Mouse (Mus musculus) forebrain, embryonic 12.5 days (tissue): Measurements from ENCODE around the gene Tead2. TPM values are rescaled to one million over a fixed set of nuclear protein-coding genes. Genes with fewer than 3 reads are reported as not detected.

Experiments used
- ATAC-seq: fragments of 200-750 bp; cut with Nextera tagmentation; 2 replicates; pipeline ENCODE4 v1.8.0; 2017; ENCODE audit warnings: moderate TSS enrichment; ENCODE audit not compliant: low FRiP score
- H3K27ac ChIP-seq: fragments of 300-500 bp; sonication (generic); 2 replicates; pipeline ENCODE4 v1.5.1; 2016; ENCODE audit warnings: mild to moderate bottlenecking
- H3K27me3 ChIP-seq: fragments of 300-500 bp; sonication (generic); 2 replicates; pipeline ENCODE4 v1.6.1; 2016; ENCODE audit warnings: mild to moderate bottlenecking
- H3K36me3 ChIP-seq: fragments of 300-500 bp; sonication (generic); replicated peaks from 2 replicates; pipeline ENCODE4 v1.6.1; 2016; ENCODE audit warnings: mild to moderate bottlenecking
- H3K4me1 ChIP-seq: fragments of 300-500 bp; sonication (generic); 2 replicates; pipeline ENCODE4 v1.6.1; 2016
- H3K4me2 ChIP-seq: fragments of 300-500 bp; sonication (generic); 2 replicates; pipeline ENCODE4 v1.6.1; 2016; ENCODE audit warnings: mild to moderate bottlenecking, moderate library complexity
- H3K4me3 ChIP-seq: fragments of 300-500 bp; sonication (generic); replicated peaks from 2 replicates; pipeline ENCODE4 v1.5.1; 2016; ENCODE audit warnings: mild to moderate bottlenecking
- H3K9ac ChIP-seq: fragments of 300-500 bp; sonication (generic); 2 replicates; pipeline ENCODE4 v1.6.1; 2016; ENCODE audit warnings: mild to moderate bottlenecking
- H3K9me3 ChIP-seq: fragments of 300-500 bp; sonication (generic); 2 replicates; pipeline ENCODE4 v1.6.1; 2016
- WGBS: fragments of 180-500 bp; shearing (Covaris S2); methylation state at CpG from one replicate; pipeline ENCODE4 v1.1.7; 2016; 5-methylcytosine and 5-hydroxymethylcytosine counted together
- polyA plus RNA-seq: library from polyadenylated mRNA; unstranded; fragments of >200 nt; fragmentation: Nextera tagmentation; extraction: Ambion mirVana; gene quantifications from 2 replicates; pipeline ENCODE4 v1.2.1, GENCODE M21; 2016

Tead2 gene
- polyA plus RNA-seq, 1 experiment from 2014 or later = 256 TPM

DNA sequence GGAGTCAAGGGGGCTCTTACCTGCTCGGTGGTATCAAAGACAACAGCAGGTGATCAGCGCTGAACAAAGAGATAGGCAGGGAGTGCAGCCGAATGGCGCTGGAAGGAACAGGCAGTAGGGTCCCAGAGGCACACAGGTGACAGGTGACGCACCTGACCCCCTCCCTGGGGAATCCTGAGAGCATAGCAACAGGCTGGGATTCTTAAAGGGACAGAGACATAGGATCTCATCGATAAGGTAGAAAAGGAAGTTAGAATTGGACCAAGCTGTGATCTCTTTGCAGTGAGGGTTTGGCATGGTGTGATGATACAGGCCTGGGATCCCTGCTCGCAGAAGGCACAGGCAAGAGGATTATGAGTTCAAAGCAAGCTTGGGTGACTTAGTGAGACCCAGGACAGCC is 36.1 kb upstream of the Tead2 start, which contains the start of gene Gfy:
Gene Gfy (minus strand): TSS at position 101 of the 400 bp plus-strand sequence.
- H3K27me3 ChIP-seq = peaks cover 100% of the 10 kb centered on the region
- no peak within 1 kb of the TSS for H3K27ac ChIP-seq
- no peak within 1 kb of the TSS for H3K4me3 ChIP-seq
- H3K4me1 ChIP-seq = peaks cover 31% of the 10 kb centered on the region
- no peak within 1 kb of the TSS for H3K4me2 ChIP-seq
- 22% methylated on average over 7 of the region's 7 CpGs for WGBS
- ATAC-seq = no peak
- no peaks in the 10 kb centered on the region for H3K36me3 ChIP-seq
- H3K9me3 ChIP-seq = no peaks in the 10 kb centered on the region
- H3K9ac ChIP-seq = no peak within 1 kb of the TSS

GRCm38 (mm10) chr7:45180896-45181477 is 34.6 kb upstream of the Tead2 start, which contains the start of gene Pth2:
Gene Pth2 (plus strand): TSS chr7:45180995.
- WGBS = 15% methylated on average over 20 of the region's 20 CpGs
- no peak within 1 kb of the TSS for H3K9ac ChIP-seq
- H3K4me1 ChIP-seq = peaks cover 23% of the 10 kb centered on the region
- no peak within 1 kb of the TSS for H3K27ac ChIP-seq
- H3K27me3 ChIP-seq = peaks cover 100% of the 10 kb centered on the region
- peak within 1 kb of the TSS; percentile 41 for H3K4me2 ChIP-seq
- H3K4me3 ChIP-seq = peak within 1 kb of the TSS; percentile 28
- no peak for ATAC-seq
- no peaks in the 10 kb centered on the region for H3K36me3 ChIP-seq
- H3K9me3 ChIP-seq = no peaks in the 10 kb centered on the region

- H3K9me3 ChIP-seq = no peaks in the 10 kb centered on the region
- H3K9ac ChIP-seq = no peak overlapping the region
- H3K27me3 ChIP-seq = peaks cover 98% of the 10 kb centered on the region
- H3K36me3 ChIP-seq = no peaks in the 10 kb centered on the region
- H3K4me2 ChIP-seq = peak overlapping the region; percentile 41
- WGBS = 4% methylated on average over 35 of the region's 35 CpGs
- H3K27ac ChIP-seq = no peak overlapping the region
- no peak for ATAC-seq
- peak overlapping the region; percentile 28 for H3K4me3 ChIP-seq
- peaks cover 18% of the 10 kb centered on the region for H3K4me1 ChIP-seq
Measured at GRCm38 (mm10) chr7:45181540-45181939, 34.0 kb upstream of the Tead2 start.

DNA sequence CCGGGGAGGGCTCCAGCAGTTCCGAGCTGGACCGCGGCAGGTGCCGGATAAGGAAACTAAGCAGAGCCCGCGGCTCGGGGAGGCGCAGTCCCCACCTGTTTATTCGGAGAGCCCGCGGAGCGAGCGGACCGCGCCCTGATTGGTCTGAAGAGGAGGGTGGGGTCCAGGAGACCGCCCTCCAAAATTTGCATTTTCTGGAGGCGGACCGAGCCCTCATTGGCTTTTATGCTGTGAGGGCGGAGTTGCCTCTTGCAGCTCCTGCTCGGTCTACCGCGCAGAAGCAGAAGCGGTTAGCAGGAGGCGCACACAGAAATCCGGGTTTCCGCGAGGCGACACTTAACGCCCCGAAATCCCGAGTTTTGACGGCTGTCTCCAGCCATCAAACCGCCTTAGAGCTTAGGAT is 33.4 kb upstream of the Tead2 start:
- Histone ChIP-seq H3K36me3 (no peaks in the 10 kb centered on the region), H3K4me3 (peak overlapping the region; percentile 28), H3K4me2 (peak overlapping the region; percentile 41), H3K9me3 (no peaks in the 10 kb centered on the region), H3K9ac (no peak overlapping the region), H3K27me3 (peaks cover 97% of the 10 kb centered on the region), H3K27ac (no peak overlapping the region), H3K4me1 (peaks cover 16% of the 10 kb centered on the region)
- WGBS = under 1% methylated on average over 34 of the region's 34 CpGs
- ATAC-seq = peak; percentile 85

- H3K27me3 ChIP-seq = peaks cover 97% of the 10 kb centered on the region
- H3K9ac ChIP-seq = no peak overlapping the region
- 0 out of 2 replicates have a peak, but pooled peaks have one; percentile 6 for ATAC-seq
Measured at GRCm38 (mm10) chr7:45182606-45183005, 32.9 kb upstream of the Tead2 start.

DNA sequence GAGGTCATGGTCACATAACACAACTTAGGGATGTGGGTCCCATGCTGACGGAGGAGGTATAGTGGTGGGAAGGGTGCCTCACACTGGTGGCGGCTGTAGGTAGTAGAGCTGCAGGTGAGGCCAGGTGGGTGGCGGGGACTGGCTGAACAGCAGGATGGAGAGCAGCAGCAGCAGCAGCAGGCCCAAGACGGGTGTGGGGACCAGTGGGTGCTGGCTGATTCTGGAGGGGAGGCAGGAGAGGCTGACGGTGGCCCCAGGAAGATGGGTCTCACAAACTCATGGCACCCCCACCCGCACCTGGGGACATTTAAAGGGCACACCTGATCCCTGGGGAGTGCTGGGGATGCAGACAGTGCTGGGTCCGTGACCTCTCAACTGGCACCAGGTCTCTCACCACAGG is 31.9 kb upstream of the Tead2 start:
- H3K27me3 ChIP-seq = peaks cover 97% of the 10 kb centered on the region
- ATAC-seq = no peak

More at GRCm38 (mm10) chr7:45182606-45183005, 32.9 kb upstream of the Tead2 start:
- 16% methylated on average over 11 of the region's 11 CpGs for WGBS
- H3K4me3 ChIP-seq = peak overlapping the region; percentile 28
- no peaks in the 10 kb centered on the region for H3K36me3 ChIP-seq
- no peaks in the 10 kb centered on the region for H3K9me3 ChIP-seq
- H3K4me1 ChIP-seq = peaks cover 16% of the 10 kb centered on the region
- peak overlapping the region; percentile 41 for H3K4me2 ChIP-seq
- H3K27ac ChIP-seq = no peak overlapping the region

GRCm38 (mm10) chr7:45185921-45186320 is 29.6 kb upstream of the Tead2 start:
- no peak overlapping the region for H3K27ac ChIP-seq

More for the DNA sequence above, 31.9 kb upstream of the Tead2 start:
- H3K4me2 ChIP-seq = no peak overlapping the region
- H3K36me3 ChIP-seq = no peaks in the 10 kb centered on the region
- H3K4me1 ChIP-seq = peaks cover 16% of the 10 kb centered on the region
- H3K4me3 ChIP-seq = no peak overlapping the region
- WGBS = 62% methylated on average over 7 of the region's 7 CpGs
- H3K27ac ChIP-seq = no peak overlapping the region
- H3K9ac ChIP-seq = no peak overlapping the region
- no peaks in the 10 kb centered on the region for H3K9me3 ChIP-seq

DNA sequence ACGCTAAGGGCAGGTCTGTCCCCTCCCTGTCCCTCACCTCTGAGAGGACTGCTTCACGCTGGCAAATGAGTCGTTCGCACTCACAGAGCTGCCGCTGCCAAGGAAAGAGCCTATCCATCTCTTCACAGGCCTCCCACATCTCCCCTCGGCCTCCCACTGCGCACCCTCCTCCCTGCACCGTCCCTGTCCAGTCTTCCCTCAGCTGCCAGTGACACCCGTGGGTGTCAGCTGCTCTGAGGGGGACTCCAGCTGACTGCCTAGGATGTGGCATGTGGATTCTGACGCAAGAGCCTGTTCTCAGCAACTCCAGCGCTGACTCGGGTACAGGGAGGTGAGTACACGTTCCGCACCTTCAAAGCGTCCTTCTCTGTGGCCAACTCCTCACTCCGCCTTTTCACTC is 26.0 kb upstream of the Tead2 start:
- Histone ChIP-seq H3K36me3 (no peaks in the 10 kb centered on the region), H3K27ac (no peak overlapping the region), H3K4me2 (no peak overlapping the region), H3K4me3 (no peak overlapping the region), H3K27me3 (peaks cover 71% of the 10 kb centered on the region), H3K9ac (no peak overlapping the region), H3K4me1 (peaks cover 6% of the 10 kb centered on the region; the same call in 1 of the 2 replicates), H3K9me3 (no peaks in the 10 kb centered on the region)
- WGBS = 59% methylated on average over 16 of the region's 16 CpGs
- no peak for ATAC-seq

More at GRCm38 (mm10) chr7:45185921-45186320, 29.6 kb upstream of the Tead2 start:
- no peaks in the 10 kb centered on the region for H3K36me3 ChIP-seq
- no peak overlapping the region for H3K9ac ChIP-seq
- WGBS = 51% methylated on average over 7 of the region's 7 CpGs
- no peak for ATAC-seq
- no peak overlapping the region for H3K4me3 ChIP-seq
- no peaks in the 10 kb centered on the region for H3K9me3 ChIP-seq
- no peak overlapping the region for H3K4me2 ChIP-seq
- peaks cover 16% of the 10 kb centered on the region for H3K4me1 ChIP-seq
- peaks cover 95% of the 10 kb centered on the region for H3K27me3 ChIP-seq

- no peak for ATAC-seq
- no peaks in the 10 kb centered on the region for H3K9me3 ChIP-seq
- no peak overlapping the region for H3K4me2 ChIP-seq
- WGBS = 95% methylated on average over 6 of the region's 6 CpGs
- peaks cover 65% of the 10 kb centered on the region for H3K27me3 ChIP-seq
- H3K4me1 ChIP-seq = 0 out of 2 replicates have a peak, but pooled peaks cover 9% of the 10 kb centered on the region
- H3K27ac ChIP-seq = no peak overlapping the region
- no peak overlapping the region for H3K9ac ChIP-seq
- no peak overlapping the region for H3K4me3 ChIP-seq
- H3K36me3 ChIP-seq = no peaks in the 10 kb centered on the region
Measured at GRCm38 (mm10) chr7:45190186-45190585, 25.4 kb upstream of the Tead2 start.

DNA sequence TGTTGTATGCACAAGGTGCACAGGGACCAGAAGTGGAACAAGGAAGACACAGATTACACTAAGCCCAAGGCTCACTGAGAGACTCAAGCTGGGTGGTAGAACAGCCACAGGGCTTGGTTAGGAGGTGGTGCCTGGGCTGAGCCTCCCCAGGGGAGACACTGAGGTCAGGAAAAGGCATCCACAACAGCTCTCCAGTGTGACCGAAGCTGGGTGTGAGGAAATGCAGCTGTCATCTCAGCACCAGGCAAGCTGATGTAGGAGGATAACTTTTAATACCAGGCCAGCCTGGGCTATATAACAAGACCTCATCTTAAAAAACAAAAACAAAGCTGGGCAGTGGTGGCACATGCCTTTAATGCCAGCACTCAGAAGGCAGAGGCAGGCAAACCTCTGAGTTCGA is 24.4 kb upstream of the Tead2 start:
- H3K4me1 ChIP-seq = peaks cover 12% of the 10 kb centered on the region; the same call in 1 of the 2 replicates
- peaks cover 62% of the 10 kb centered on the region for H3K27me3 ChIP-seq
- H3K36me3 ChIP-seq = no peaks in the 10 kb centered on the region
- H3K4me2 ChIP-seq = no peak overlapping the region
- ATAC-seq = no peak
- WGBS = 90% methylated on average over 2 of the region's 2 CpGs
- no peaks in the 10 kb centered on the region for H3K9me3 ChIP-seq
- H3K9ac ChIP-seq = no peak overlapping the region
- no peak overlapping the region for H3K4me3 ChIP-seq
- no peak overlapping the region for H3K27ac ChIP-seq

DNA sequence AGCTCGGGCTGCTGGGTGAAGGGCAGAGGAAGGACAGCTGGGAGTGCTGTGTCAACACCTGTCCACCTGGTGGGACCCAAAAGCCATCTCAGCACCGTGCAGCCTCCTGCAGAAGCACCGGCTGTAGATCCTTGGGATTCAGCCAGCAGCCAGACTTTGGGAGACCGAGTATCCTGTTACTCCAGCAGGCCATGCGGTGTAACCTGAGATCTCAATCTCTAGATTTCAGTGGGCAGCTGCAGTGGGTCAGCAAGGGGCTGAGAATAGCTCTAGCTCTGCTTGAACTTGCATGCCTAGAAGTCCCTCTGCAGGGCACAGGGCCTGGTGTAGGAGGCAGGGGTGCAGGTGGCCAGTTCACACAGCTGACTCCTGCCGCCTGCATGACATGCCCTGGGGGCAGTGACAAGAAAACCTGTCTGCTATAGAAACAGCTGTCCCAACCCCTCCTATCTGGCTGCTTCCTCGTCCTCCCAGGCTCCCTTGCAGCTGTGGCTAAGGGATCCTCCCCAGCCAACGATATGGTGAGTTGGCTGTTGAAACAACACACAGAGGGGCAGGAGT is 23.7 kb upstream of the Tead2 start:
- H3K4me3 ChIP-seq = no peak overlapping the region
- ATAC-seq = no peak
- H3K27me3 ChIP-seq = peaks cover 63% of the 10 kb centered on the region
- no peaks in the 10 kb centered on the region for H3K9me3 ChIP-seq
- no peaks in the 10 kb centered on the region for H3K36me3 ChIP-seq
- H3K4me1 ChIP-seq = peaks cover 12% of the 10 kb centered on the region; the same call in 1 of the 2 replicates
- H3K27ac ChIP-seq = no peak overlapping the region
- H3K9ac ChIP-seq = no peak overlapping the region
- 33% methylated on average over 8 of the region's 8 CpGs for WGBS
- no peak overlapping the region for H3K4me2 ChIP-seq

DNA sequence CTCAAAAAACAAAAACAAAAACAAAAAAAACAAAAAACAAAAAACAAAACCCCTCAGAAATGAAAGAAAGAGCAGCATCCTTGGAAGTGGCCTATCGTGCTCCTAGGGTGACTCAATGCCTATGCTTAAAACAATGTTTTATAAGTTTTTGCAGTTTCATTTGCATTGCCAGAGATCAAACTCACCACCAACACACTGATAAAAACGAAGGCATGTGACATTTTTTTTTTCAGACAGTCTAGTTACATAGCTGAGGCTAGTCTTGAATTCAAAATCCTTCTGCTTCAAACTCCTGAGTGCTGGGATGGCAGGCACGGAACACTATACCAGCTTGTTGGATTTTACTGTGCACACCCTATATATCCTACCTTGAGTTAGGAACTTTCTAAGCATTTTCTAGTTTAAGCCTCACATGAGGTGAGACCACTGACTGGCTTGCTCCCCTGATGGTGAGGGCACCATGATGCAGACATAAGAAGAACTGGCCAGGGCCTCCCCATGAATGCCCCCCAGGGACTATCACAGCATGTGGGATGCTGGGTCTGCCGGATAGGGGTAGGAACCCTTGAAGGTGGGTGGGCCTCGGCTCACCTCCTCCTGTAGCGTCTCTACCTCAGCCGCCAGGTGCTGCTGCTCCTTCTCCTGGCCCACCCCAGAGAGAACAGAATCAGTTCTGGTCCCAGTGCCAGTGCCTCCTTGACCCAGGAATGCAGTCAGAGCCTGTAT is 22.8 kb upstream of the Tead2 start:
- H3K4me3 ChIP-seq = no peak overlapping the region
- H3K27ac ChIP-seq = no peak overlapping the region
- peaks cover 59% of the 10 kb centered on the region for H3K27me3 ChIP-seq
- no peak overlapping the region for H3K9ac ChIP-seq
- H3K36me3 ChIP-seq = no peaks in the 10 kb centered on the region
- no peaks in the 10 kb centered on the region for H3K9me3 ChIP-seq
- H3K4me1 ChIP-seq = peaks cover 12% of the 10 kb centered on the region; the same call in 1 of the 2 replicates
- WGBS = 81% methylated on average over 7 of the region's 7 CpGs
- no peak overlapping the region for H3K4me2 ChIP-seq
- ATAC-seq = no peak
